Mouse (Mus musculus) Muller cell, postnatal 12 days (primary cell): ENCODE results near the gene Spdye4b.

Experiments used
- DNase-seq: peaks from one replicate; pipeline ENCODE4 v3.0.0-alpha.2; 2015; ENCODE audit errors: inconsistent ontology term

Gene Spdye4b

DNA sequence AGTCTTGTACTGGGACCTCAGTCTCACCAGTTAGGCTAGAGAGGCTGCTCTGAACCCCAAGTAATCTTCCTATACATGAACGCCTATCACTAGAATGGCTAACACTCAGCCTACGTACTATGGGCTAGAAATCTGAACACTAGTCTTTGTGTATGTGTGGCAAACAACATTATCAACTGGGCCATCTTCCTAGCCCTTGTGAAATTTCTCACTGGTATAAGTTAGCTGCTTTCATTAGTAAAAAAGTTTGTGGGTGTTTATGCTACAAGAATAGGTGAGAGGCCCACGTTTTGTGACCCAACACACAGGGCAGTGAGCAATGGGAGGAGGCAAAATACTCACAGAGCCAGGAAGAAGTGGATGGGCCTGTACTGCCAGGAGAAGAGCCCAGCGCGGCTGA is 40.2 kb downstream of the Spdye4b start:
- no peak for DNase-seq

DNA sequence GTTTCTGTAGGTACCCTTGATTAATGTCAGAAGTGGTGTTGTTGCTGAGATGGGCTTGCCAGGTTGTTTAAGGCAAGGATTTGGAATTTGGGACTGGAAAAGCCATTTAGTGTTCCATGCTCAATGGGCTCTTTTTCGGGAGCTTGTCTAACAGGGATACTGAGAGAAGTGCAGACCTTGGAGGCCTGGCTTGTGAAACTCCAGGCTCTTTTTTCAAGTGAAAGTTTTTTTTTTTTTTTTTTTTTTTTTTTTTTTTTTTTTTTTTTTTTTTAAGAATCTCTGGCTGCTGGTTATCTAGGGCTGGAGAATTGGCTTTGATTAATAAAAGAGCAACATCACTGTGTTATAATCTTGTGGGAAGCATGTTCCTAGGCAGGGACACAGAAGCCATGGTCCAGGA is 41.5 kb downstream of the Spdye4b start:
- DNase-seq, result no peak

DNA sequence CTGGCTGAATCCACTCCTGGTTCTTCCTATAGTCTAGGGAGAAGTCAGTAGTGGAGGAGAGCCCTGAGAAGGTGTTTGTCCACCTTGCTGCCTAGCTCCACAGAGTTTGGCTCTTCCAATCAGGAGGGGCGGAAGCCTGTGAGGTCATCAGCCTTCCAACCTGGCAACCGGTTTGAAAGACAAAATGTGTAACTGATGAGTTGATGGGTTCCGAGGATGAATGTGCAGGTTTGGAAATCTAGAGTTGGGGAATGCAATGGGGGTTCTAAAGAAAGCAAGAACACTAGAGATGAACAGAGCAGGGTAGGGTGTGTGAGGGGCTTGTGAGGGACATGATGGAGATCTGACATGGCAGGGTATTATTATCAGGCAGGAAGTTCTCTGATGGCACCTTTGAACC is 46.0 kb downstream of the Spdye4b start, which contains the start of gene Spdye4a:
TSS of gene Spdye4a (minus strand) at position 101 of the 400 bp plus-strand sequence.
- no peak for DNase-seq

DNA sequence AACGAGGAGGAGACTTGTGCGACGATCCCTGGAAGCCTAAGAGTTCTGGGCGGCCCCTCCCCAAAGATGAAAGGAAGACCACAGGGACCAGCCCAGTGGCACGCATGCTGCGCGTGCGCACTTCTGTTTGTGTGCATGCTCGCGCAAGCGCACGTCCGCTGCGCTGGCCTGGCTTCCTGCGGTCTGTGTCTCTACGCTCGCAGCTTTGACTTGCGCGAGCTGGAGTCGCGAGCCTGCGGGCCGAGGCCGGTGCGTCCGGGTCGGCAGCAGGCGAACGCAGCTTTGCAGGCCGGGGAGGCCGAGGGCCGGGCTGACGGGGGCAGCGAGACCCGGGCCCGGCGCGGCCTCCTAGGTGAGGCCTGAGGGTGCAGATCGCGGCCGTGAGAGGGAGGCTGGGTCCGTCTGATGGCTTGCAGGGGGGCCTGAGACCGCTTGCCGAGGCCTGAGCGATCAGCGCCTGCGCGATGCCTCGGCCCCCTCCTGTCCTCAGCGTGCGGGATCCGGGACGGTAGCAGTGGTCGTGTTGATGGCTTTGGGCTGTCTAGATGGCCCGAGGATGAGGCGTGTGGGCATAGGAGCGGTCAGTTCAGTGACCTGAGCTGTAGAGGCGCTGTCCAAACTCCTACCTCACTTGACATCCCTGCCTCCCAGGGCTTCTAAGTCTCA is 54.3 kb downstream of the Spdye4b start, which contains the start of gene Zfp12:
TSS of gene Zfp12 (plus strand) at position 136 of the 666 bp plus-strand sequence.
- peak; percentile 96 for DNase-seq

DNA sequence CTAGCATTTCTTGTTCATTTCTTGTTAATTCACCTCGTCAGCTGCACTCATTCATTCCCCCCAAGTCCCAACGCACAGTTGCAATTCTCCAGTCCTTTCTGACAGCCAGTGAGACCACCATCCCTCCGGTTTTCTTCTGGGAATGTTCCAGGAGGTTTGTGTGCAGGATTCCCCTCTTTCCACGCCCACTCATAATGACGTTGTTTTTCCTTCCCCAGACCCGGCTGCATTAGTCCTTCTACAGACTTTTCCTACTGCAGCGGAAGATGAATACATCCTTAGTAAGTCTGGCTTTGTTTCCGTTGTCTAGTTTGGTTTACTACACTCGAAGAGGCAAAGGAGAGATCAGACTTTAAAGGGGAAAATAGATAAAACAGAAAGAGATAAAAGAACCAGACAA is 55.2 kb downstream of the Spdye4b start:
- peak; percentile 22 for DNase-seq

DNA sequence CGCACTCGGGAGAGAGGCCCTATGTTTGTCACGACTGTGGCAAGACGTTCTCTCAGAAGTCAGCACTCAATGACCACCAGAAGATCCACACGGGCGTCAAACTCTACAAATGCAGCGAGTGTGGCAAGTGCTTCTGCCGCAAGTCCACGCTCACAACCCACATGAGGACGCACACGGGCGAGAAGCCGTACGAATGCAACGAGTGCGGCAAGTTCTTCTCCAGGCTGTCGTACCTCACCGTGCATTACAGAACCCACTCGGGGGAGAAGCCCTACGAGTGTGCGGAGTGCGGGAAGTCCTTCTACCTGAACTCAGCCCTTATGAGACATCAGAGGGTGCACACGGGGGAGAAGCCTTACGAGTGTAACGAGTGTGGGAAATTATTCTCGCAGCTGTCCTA is 64.1 kb downstream of the Spdye4b start:
- no peak for DNase-seq

DNA sequence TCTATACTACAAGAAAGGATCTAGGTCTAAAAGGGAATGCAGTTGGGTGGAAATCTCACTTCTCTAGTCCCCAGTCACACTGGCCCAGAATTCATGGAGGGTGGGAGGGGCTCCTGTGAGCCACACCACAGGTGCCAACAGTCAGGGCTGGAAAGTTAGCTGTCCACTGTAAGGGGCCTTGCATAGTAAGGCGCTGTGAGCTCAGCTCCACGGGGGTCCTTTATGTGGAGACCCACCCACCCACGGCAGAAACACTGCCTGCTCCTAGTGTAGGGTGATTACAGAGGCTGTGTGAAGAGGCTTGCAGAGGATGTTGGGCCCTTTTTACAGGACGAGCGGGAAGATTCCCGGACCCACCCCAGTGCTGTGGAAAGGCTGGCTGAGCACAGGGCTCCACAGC is 71.2 kb downstream of the Spdye4b start:
- DNase-seq, result no peak

DNA sequence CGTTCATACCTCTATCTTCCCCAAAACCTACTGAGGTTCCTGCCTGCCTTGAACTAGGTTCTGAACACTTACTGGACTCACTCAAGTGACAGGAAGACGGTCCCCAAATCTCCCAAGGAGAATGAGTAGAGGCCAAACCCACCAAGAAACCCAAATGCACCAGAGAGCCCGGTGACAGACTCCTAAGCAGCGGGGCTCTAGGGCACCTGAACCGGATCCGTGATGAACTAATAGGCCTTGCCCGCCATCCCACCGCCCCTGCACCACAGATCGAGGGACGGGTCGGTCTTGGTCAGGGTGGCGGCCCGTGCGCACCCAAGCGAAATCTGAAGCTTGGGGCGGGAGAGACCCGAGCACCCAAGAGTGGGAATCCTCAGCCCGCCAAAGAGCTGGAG is 72.0 kb downstream of the Spdye4b start:
- no peak for DNase-seq

DNA sequence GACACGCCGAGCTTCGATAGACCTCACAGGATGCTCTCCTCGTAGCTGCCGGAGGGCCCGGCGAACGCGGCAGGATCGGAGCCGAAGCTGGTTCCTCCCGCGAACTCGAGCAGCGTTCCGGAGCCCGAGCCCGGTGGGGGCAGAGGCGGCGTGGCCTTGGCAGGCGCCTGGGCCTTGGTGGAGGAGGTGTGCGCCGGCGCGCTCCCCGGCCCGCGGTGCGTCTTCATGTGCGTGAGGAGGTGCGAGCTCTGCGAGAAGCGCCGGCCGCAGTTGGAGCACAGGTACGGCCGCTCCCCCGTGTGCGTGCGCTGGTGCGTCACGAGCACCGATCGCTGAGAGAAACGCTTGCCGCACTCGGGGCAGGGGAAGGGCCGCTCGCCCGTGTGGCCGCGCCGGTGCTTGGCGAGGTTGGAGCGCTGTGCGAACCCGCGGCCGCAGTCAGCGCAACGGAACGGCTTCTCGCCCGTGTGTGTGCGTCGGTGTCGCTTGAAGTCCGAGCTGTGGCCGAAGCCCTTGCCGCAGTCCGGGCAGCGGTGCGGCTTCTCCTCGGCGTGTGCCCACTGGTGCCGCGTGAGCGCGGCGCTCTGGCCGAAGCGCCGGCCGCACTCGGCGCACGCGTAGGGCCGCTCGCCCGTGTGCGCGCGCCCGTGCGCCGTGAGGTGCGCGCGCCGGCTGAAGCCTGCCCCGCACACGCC is 72.5 kb downstream of the Spdye4b start:
- DNase-seq, result peak; percentile 10

DNA sequence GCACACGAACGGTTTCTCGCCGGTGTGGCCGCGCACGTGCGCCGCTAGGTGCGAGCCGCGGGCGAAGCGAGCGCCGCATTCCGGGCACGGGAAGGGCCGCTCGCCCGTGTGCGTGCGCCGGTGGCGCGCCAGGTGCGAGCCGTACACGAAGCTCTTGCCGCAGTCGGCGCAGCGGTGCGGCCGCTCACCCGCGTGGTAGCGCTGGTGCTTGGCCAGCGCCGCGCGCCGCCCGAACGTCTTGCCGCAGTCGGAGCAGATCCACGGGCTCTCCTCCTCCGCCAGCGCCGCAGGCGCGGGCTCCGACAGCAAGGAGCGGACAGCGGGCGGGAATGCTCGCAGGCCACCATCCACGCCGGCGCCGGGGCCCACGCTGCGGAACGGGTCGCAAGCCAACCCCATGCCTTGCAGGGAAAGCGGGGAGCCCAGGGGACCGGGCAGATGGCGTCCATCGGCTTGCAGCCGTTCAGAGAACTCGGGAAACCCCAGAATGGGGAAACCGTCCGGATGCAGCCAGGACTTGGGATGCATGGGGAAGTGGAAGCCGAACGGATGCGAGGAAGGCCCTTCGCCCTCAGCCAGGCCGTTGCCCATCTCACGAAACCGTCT is 73.2 kb downstream of the Spdye4b start:
- no peak for DNase-seq
